Mouse (Mus musculus) E14TG2a.4 (cell line): Measurements from ENCODE around the gene Grip1.

ENCODE experiments used
- CTCF ChIP-seq: conservative IDR thresholded peaks from 2 replicates; pipeline ENCODE4 v1.5.1; 2014; ENCODE audit warnings: low read length
- POU5F1 ChIP-seq: IDR thresholded peaks from 2 replicates; pipeline ENCODE4 v1.6.1; 2014; ENCODE audit warnings: low read length, borderline replicate concordance

- TF ChIP-seq CTCF: no peak
- no peak for TF ChIP-seq POU5F1
These were observed 647.2 kb downstream of the Grip1 start for GRCm38 (mm10) chr10:120100806-120101205.
